ENCODE assay signal across 29 mouse cellular contexts in the genomic region with DNA sequence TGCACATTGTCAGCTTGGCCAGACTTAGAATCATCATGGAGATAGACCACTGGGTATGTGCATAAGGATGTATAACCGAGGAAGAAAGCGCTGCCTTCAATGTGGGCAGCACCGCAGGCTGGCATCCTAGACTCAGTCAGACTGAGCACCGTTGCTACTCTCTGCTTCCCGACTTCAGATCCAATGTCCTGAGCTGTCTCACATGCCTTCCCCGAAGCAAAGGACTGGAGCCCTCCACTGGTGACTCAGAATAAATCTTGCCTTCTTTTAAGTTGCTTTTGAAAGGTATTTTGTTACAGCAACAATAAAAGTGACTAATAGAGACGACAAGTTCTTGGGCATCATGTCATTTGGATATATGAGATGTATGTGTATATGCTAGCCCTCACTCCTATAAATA. TPM values are rescaled to one million over a fixed set of nuclear protein-coding genes. Genes with fewer than 3 reads are reported as not detected.
DNase-seq lines count a peak whose midpoint lies in the region; ATAC-seq and TF ChIP-seq lines count a peak whose summit lies in the region.
"Had no signal": no experiment of that assay in that cellular context is flagged by ENCODE, and none has a peak within 500 bp of the region (broad histone marks: within the 10 kb centered on the region; RNA-seq: fewer than 3 reads in every experiment).

No protein-coding gene starts in this region.

- no peak; the same call in 1 of the 2 replicates for ATAC-seq in forebrain, postnatal 0 days
- no peak for ATAC-seq in forebrain, embryonic 12.5 days (ENCODE audit: low FRiP score)
- peak; percentile 74; the same call in 1 of the 2 replicates for ATAC-seq in kidney, embryonic 16.5 days (ENCODE audit: low FRiP score, low TSS enrichment)
- 0 out of 2 replicates have a peak, but pooled peaks have one; percentile 32 for ATAC-seq in midbrain, embryonic 15.5 days (replicated peaks)
- no peak for ATAC-seq in megakaryocyte, adult 5-6 weeks (ENCODE audit: poor library complexity, severe bottlenecking)
- ATAC-seq: activated CD4-positive, CD25-positive, alpha-beta regulatory T cell, adult 4 months; CD4-positive, CD25-positive, alpha-beta regulatory T cell, adult 4 months; forebrain, embryonic 15.5 days had no signal

- H3K9me3 ChIP-seq in forebrain, postnatal 0 days (ENCODE audit: low read length), result no peaks in the 10 kb centered on the region
- H3K9me3 ChIP-seq in forebrain, embryonic 12.5 days, result no peaks in the 10 kb centered on the region
- no peaks in the 10 kb centered on the region for H3K9me3 ChIP-seq in kidney, embryonic 16.5 days (ENCODE audit: low read length)
- no peaks in the 10 kb centered on the region for H3K9me3 ChIP-seq in midbrain, embryonic 15.5 days
- H3K9me3 ChIP-seq in midbrain, embryonic 10.5 days (replicated peaks), result no peaks in the 10 kb centered on the region
- H3K9me3 ChIP-seq: embryonic facial prominence, embryonic 13.5 days; forebrain, embryonic 15.5 days; heart, embryonic 12.5 days; limb, embryonic 12.5 days; liver, embryonic 13.5 days; neural tube, embryonic 15.5 days had no signal

- no peak overlapping the region for H3K9ac ChIP-seq in forebrain, postnatal 0 days
- no peak overlapping the region for H3K9ac ChIP-seq in forebrain, embryonic 12.5 days
- no peak overlapping the region for H3K9ac ChIP-seq in kidney, embryonic 16.5 days (replicated peaks; ENCODE audit: low read length)
- H3K9ac ChIP-seq in midbrain, embryonic 15.5 days, result no peak overlapping the region
- H3K9ac ChIP-seq: embryonic facial prominence, embryonic 13.5 days; forebrain, embryonic 15.5 days; heart, embryonic 12.5 days; limb, embryonic 12.5 days; liver, embryonic 13.5 days; neural tube, embryonic 15.5 days had no signal

- WGBS in forebrain, postnatal 0 days, result 48% methylated on average over 7 of the region's 7 CpGs
- 73% methylated on average over 7 of the region's 7 CpGs for WGBS in forebrain, embryonic 12.5 days
- 27% methylated on average over 7 of the region's 7 CpGs for WGBS in kidney, embryonic 16.5 days
- WGBS in midbrain, embryonic 15.5 days, result 62% methylated on average over 7 of the region's 7 CpGs
- 74% methylated on average over 7 of the region's 7 CpGs for WGBS in midbrain, embryonic 10.5 days

- H3K4me2 ChIP-seq in forebrain, postnatal 0 days (ENCODE audit: low read depth), result no peak overlapping the region
- no peak overlapping the region for H3K4me2 ChIP-seq in forebrain, embryonic 12.5 days
- H3K4me2 ChIP-seq in kidney, embryonic 16.5 days (replicated peaks; ENCODE audit: low read depth, low read length), result no peak overlapping the region
- no peak overlapping the region for H3K4me2 ChIP-seq in midbrain, embryonic 15.5 days
- H3K4me2 ChIP-seq: embryonic facial prominence, embryonic 13.5 days; forebrain, embryonic 15.5 days; heart, embryonic 12.5 days; limb, embryonic 12.5 days; liver, embryonic 13.5 days; neural tube, embryonic 15.5 days had no signal

- H3K27ac ChIP-seq in forebrain, postnatal 0 days (ENCODE audit: low read depth, low read length), result no peak overlapping the region
- no peak overlapping the region for H3K27ac ChIP-seq in forebrain, embryonic 12.5 days
- no peak overlapping the region for H3K27ac ChIP-seq in kidney, embryonic 16.5 days (ENCODE audit: low read length)
- no peak overlapping the region for H3K27ac ChIP-seq in midbrain, embryonic 15.5 days
- H3K27ac ChIP-seq in midbrain, embryonic 10.5 days (replicated peaks), result no peak overlapping the region
- H3K27ac ChIP-seq: embryonic facial prominence, embryonic 13.5 days; forebrain, embryonic 15.5 days; limb, embryonic 12.5 days; liver, embryonic 13.5 days; neural tube, embryonic 15.5 days; stomach, postnatal 0 days had no signal

- H3K27me3 ChIP-seq in forebrain, postnatal 0 days (ENCODE audit: insufficient read depth, low read length), result no peaks in the 10 kb centered on the region
- H3K27me3 ChIP-seq in forebrain, embryonic 12.5 days, result no peaks in the 10 kb centered on the region
- no peaks in the 10 kb centered on the region for H3K27me3 ChIP-seq in kidney, embryonic 16.5 days (ENCODE audit: insufficient read depth, low read length)
- no peaks in the 10 kb centered on the region for H3K27me3 ChIP-seq in midbrain, embryonic 15.5 days (replicated peaks)
- H3K27me3 ChIP-seq in midbrain, embryonic 10.5 days (ENCODE audit: low read depth, poor library complexity, severe bottlenecking), result no peaks in the 10 kb centered on the region
- H3K27me3 ChIP-seq: embryonic facial prominence, embryonic 13.5 days; forebrain, embryonic 15.5 days; heart, embryonic 12.5 days; liver, embryonic 13.5 days; neural tube, embryonic 15.5 days had no signal

- no peaks in the 10 kb centered on the region for H3K36me3 ChIP-seq in forebrain, postnatal 0 days (ENCODE audit: insufficient read depth)
- H3K36me3 ChIP-seq in forebrain, embryonic 12.5 days (replicated peaks), result no peaks in the 10 kb centered on the region
- no peaks in the 10 kb centered on the region for H3K36me3 ChIP-seq in kidney, embryonic 16.5 days (ENCODE audit: insufficient read depth, low read length)
- H3K36me3 ChIP-seq in midbrain, embryonic 15.5 days (replicated peaks), result no peaks in the 10 kb centered on the region
- no peaks in the 10 kb centered on the region for H3K36me3 ChIP-seq in midbrain, embryonic 10.5 days
- H3K36me3 ChIP-seq: embryonic facial prominence, embryonic 13.5 days; forebrain, embryonic 15.5 days; heart, embryonic 12.5 days; limb, embryonic 12.5 days; liver, embryonic 13.5 days; neural tube, embryonic 15.5 days had no signal

- peak; percentile 47 for TF ChIP-seq CTCF in forebrain, postnatal 0 days (IDR thresholded peaks at IDR 0.05; ENCODE audit: low read depth)

- peak; percentile 36 for DNase-seq in forebrain, postnatal 0 days
- no peak for DNase-seq in kidney, adult 9 months
- no peak for DNase-seq in midbrain, embryonic 10.5 days (ENCODE audit: low spot score)
- DNase-seq: adrenal gland, adult 8-10 months; cerebellum, adult 8-10 months; cerebellum, postnatal 36 days; embryo, embryonic 11 days; gastrocnemius, postnatal 25 days; heart, adult 18-20 months; heart, postnatal 10 days; kidney, adult 2 months; liver, embryonic 13.5 days; lung, adult 2 months; lung, postnatal 14 days; thymus, adult 2 months; thymus, postnatal 4 days had no signal

- H3K4me1 ChIP-seq in forebrain, postnatal 0 days (ENCODE audit: insufficient read depth), result no peaks in the 10 kb centered on the region
- no peaks in the 10 kb centered on the region for H3K4me1 ChIP-seq in forebrain, embryonic 12.5 days
- no peaks in the 10 kb centered on the region for H3K4me1 ChIP-seq in kidney, embryonic 16.5 days (ENCODE audit: insufficient read depth, low read length)
- peaks cover 6% of the 10 kb centered on the region for H3K4me1 ChIP-seq in midbrain, embryonic 15.5 days
- no peaks in the 10 kb centered on the region for H3K4me1 ChIP-seq in midbrain, embryonic 10.5 days
- H3K4me1 ChIP-seq: heart, embryonic 12.5 days; limb, embryonic 12.5 days; liver, embryonic 13.5 days had no signal

- no peak overlapping the region for H3K4me3 ChIP-seq in forebrain, postnatal 0 days (ENCODE audit: low read depth, low read length)
- no peak overlapping the region for H3K4me3 ChIP-seq in forebrain, embryonic 12.5 days (replicated peaks)
- no peak overlapping the region for H3K4me3 ChIP-seq in kidney, embryonic 16.5 days (ENCODE audit: low read length)
- H3K4me3 ChIP-seq in midbrain, embryonic 15.5 days, result no peak overlapping the region
- H3K4me3 ChIP-seq in midbrain, embryonic 10.5 days, result no peak overlapping the region
- H3K4me3 ChIP-seq: embryonic facial prominence, embryonic 13.5 days; erythroblast, embryonic 14.5 days; forebrain, embryonic 15.5 days; heart, embryonic 12.5 days; limb, embryonic 12.5 days; liver, embryonic 13.5 days; neural tube, embryonic 15.5 days had no signal

RNA-seq across cellular contexts. Expression of a gene that starts 55.9 kb away (rescaled TPM):
- 186 and 267 TPM in 2 replicates for total RNA-seq in forebrain, postnatal 0 days (2014; rRNA removed)
- 33.1 and 56.7 TPM in 2 replicates for polyA plus RNA-seq in forebrain, postnatal 0 days (2015; fragmentation: Nextera tagmentation; extraction: Ambion mirVana)
- 64.6 and 68.1 TPM in 2 replicates for polyA plus RNA-seq in forebrain, embryonic 12.5 days (2016; fragmentation: Nextera tagmentation; extraction: Ambion mirVana)
- polyA plus RNA-seq in kidney, embryonic 16.5 days (2015; fragmentation: Nextera tagmentation; extraction: Ambion mirVana), result 47.6 and 53.8 TPM in 2 replicates
- polyA plus RNA-seq in midbrain, embryonic 15.5 days (2015; fragmentation: Nextera tagmentation; extraction: Ambion mirVana), result 90.8 and 108 TPM in 2 replicates
- polyA plus RNA-seq in midbrain, embryonic 10.5 days (2016; fragmentation: Nextera tagmentation; extraction: Ambion mirVana), result 34.9 and 45.6 TPM in 2 replicates
- total RNA-seq in megakaryocyte, adult 5-6 weeks (2015), result not detected in 2 replicates
- 0.33 TPM in 1 of 2 replicates, not detected in the other for total RNA-seq in megakaryocyte, adult 5-6 weeks (2017)

Comparison
In these comparisons a context has a peak if more than half of its experiments do, and no peak if none do; other contexts are left out.
1. ATAC-seq: peak in kidney, embryonic 16.5 days (single experiment) and midbrain, embryonic 15.5 days (single experiment); none in forebrain, postnatal 0 days (single experiment), forebrain, embryonic 12.5 days (single experiment) and megakaryocyte, adult 5-6 weeks (single experiment).